Mouse (Mus musculus) C2C12 (cell line): ENCODE measurements around the gene Pkd1l1. TPM values are rescaled to one million over a fixed set of nuclear protein-coding genes. Genes with fewer than 3 reads are reported as not detected.

ENCODE experiments used
- H3K27me3 ChIP-seq: one replicate; pipeline ENCODE4 v1.6.1; 2011; ENCODE audit not compliant: control insufficient read depth, insufficient read depth, insufficient read length
- H3K36me3 ChIP-seq: one replicate; pipeline ENCODE4 v1.6.1; 2011; ENCODE audit not compliant: control insufficient read depth, insufficient read depth
- H3K4me3 ChIP-seq: one replicate; pipeline ENCODE4 v1.5.1; 2011; ENCODE audit warnings: mild to moderate bottlenecking, control low read depth; ENCODE audit not compliant: poor library complexity, insufficient read depth, severe bottlenecking
- H3K79me2 ChIP-seq: one replicate; pipeline ENCODE4 v1.6.1; 2011; ENCODE audit not compliant: control insufficient read depth, insufficient read depth
- H3K79me3 ChIP-seq: one replicate; pipeline ENCODE4 v1.6.1; 2011; ENCODE audit warnings: low read depth, control low read depth
- H3ac ChIP-seq: one replicate; pipeline ENCODE3; 2011; ENCODE audit warnings: low read depth; ENCODE audit not compliant: control insufficient read depth, insufficient read length
- CEBPB ChIP-seq: IDR thresholded peaks from one replicate; pipeline ENCODE4 v1.6.1; 2011; ENCODE audit warnings: low read depth, mild to moderate bottlenecking, control low read depth, moderate library complexity
- CTCF ChIP-seq: IDR thresholded peaks from one replicate; pipeline ENCODE4 v1.5.1; 2011; ENCODE audit not compliant: control insufficient read depth, insufficient read depth, insufficient read length
- FOSL1 ChIP-seq: IDR thresholded peaks from one replicate; pipeline ENCODE4 v1.8.0; 2011; ENCODE audit warnings: mild to moderate bottlenecking, low read length; ENCODE audit not compliant: poor library complexity, insufficient read depth, severe bottlenecking
- MAX ChIP-seq: IDR thresholded peaks from one replicate; pipeline ENCODE4 v1.6.1; 2011; ENCODE audit warnings: mild to moderate bottlenecking, control low read depth
- MYOD1 ChIP-seq: IDR thresholded peaks from one replicate; pipeline ENCODE4 v1.6.1; 2011; ENCODE audit warnings: low read depth; ENCODE audit not compliant: control insufficient read depth, insufficient read length
- MYOG ChIP-seq: IDR thresholded peaks from one replicate; pipeline ENCODE4 v1.6.1; 2011; ENCODE audit not compliant: control insufficient read depth, insufficient read length; ENCODE audit errors: extremely low read depth
- USF1 ChIP-seq: IDR thresholded peaks from one replicate; pipeline ENCODE4 v1.6.1; 2011; ENCODE audit warnings: low read depth, mild to moderate bottlenecking, control low read depth, moderate library complexity
- polyA plus RNA-seq: library from polyadenylated mRNA; unstranded; fragments of >200 nt; fragmentation: generic; extraction: Trizol; gene quantifications from one replicate; pipeline ENCODE4 v1.2.1, GENCODE M21; 2012; ENCODE audit warnings: missing spikeins

Pkd1l1 gene
- polyA plus RNA-seq, 1 experiment: 0.04 TPM

DNA sequence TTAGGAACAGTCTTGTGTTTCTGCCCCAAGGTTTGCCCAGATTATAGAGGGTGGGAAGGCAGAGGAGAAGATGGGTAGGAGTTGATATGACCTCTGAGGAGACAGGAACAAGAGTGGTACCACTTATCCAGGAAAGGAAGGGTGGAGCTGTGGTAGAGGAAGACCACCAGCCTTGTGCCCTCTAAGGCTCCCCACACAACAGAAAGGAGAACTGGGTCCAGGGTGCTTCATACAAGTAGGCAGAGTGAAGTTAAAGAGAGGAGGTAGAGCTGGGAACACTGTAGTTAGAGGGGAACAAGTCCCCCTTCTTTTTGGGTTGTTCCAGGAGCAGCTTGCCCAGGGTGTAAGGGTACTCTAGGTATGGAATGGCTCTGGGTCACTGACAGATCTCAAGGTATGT, 125.0 kb downstream of the Pkd1l1 start:
- H3ac ChIP-seq: no peak overlapping the region
- no peaks in the 10 kb centered on the region for H3K79me2 ChIP-seq
- TF ChIP-seq MAX (no peak), USF1 (no peak), MYOD1 (no peak), CEBPB (no peak)
- H3K4me3 ChIP-seq: no peak overlapping the region
- no peaks in the 10 kb centered on the region for H3K27me3 ChIP-seq
- H3K36me3 ChIP-seq: no peaks in the 10 kb centered on the region
- H3K79me3 ChIP-seq: no peaks in the 10 kb centered on the region

DNA sequence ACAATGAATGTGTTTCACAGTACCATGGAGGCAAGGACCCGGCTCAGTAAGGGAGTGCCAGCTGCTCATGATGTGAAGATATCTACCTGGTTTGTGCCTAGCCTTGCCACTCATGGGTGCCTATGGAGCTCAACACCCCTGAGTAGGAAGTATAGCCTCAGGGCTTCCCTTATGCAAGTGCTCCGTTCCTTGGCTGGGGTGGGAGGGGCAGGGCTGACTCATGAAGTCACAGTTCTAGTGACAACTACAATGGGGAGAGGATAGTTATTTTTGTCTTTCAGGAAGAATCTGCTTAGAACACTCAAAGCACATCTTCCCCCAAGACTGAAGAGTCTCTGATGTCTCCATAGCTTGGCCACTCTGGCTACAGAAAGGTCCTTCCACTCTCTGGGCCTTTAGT, 125.4 kb downstream of the Pkd1l1 start:
- Histone ChIP-seq H3K79me3 (no peaks in the 10 kb centered on the region), H3K79me2 (no peaks in the 10 kb centered on the region), H3K27me3 (no peaks in the 10 kb centered on the region), H3K36me3 (no peaks in the 10 kb centered on the region), H3ac (no peak overlapping the region), H3K4me3 (no peak overlapping the region)
- TF ChIP-seq CTCF (no peak), MYOG (no peak), CEBPB (no peak), FOSL1 (no peak), MAX (no peak), USF1 (no peak), MYOD1 (no peak)

DNA sequence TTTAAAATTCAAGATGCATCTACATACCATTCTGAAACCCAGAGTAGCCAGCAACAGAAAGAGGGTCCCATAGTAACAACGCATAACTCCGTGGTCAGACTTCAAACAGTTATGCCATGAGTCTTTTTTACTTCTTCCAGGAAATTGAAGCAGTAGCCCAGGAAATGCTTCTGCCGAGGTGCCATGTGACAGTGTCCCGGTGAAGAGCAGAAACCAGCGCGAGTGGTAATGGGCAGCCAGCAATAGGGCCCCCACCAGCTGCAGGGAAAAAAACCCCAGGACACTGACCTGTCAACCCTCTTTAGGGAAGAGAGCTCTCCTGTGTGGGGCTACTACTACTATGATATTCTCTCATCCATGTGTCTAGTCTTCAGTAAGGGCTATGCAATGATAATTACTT, 136.9 kb downstream of the Pkd1l1 start:
- Histone ChIP-seq H3K4me3 (no peak overlapping the region), H3K27me3 (no peaks in the 10 kb centered on the region), H3K79me2 (no peaks in the 10 kb centered on the region), H3ac (no peak overlapping the region), H3K36me3 (no peaks in the 10 kb centered on the region), H3K79me3 (no peaks in the 10 kb centered on the region)
- TF ChIP-seq CTCF (no peak), MYOD1 (no peak), CEBPB (no peak), MAX (no peak)

DNA sequence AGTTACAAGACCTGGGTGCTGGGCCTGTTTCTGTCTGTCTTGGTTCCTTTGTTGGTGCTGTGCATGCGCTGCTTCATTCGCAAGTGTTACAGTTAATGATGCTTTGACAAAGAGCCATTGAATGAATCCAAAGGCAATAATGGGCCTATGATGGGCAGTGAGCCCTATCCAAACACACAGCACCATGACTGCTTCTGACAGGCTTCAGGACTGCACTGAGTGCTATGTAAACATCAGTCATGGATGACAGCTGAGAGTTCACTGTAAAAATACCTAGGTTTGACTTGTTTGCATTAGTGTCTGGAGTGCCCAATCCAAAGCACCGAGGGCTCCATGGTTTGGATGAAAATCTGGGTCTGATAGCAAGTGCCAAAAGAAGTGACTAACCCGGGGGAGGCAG, 138.9 kb downstream of the Pkd1l1 start:
- Histone ChIP-seq H3K79me2 (no peaks in the 10 kb centered on the region), H3K27me3 (no peaks in the 10 kb centered on the region), H3K79me3 (no peaks in the 10 kb centered on the region), H3K36me3 (no peaks in the 10 kb centered on the region), H3ac (no peak overlapping the region), H3K4me3 (no peak overlapping the region)
- TF ChIP-seq MYOD1: no peak
- TF ChIP-seq FOSL1: no peak
- TF ChIP-seq USF1: no peak
- TF ChIP-seq MYOG: no peak
- TF ChIP-seq CTCF: no peak
- no peak for TF ChIP-seq MAX
- TF ChIP-seq CEBPB: no peak

DNA sequence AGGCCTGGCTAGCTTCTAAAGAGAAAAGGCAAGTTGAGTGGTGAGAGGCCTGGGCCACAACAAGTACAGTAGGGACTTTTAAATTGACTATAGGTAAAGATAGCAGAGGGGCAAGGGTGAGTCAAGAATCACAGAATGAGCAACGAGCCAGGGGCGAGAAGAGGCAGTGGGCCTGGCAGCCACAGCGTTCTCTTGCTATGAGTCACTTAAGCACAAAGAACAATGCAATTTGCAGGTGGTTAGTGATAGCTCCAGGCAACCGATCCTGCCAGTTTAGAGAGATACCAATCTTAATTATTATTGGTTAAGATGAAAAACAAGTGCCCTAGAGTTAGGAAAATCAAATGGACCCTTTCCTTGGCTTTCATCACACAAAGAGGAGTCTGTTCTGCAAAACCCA, 142.5 kb downstream of the Pkd1l1 start:
- H3K79me3 ChIP-seq: no peaks in the 10 kb centered on the region
- H3K36me3 ChIP-seq: no peaks in the 10 kb centered on the region
- no peaks in the 10 kb centered on the region for H3K79me2 ChIP-seq
- H3K4me3 ChIP-seq: no peak overlapping the region
- no peaks in the 10 kb centered on the region for H3K27me3 ChIP-seq
- H3ac ChIP-seq: no peak overlapping the region
- TF ChIP-seq FOSL1: peak; percentile 26
- TF ChIP-seq MAX: no peak

DNA sequence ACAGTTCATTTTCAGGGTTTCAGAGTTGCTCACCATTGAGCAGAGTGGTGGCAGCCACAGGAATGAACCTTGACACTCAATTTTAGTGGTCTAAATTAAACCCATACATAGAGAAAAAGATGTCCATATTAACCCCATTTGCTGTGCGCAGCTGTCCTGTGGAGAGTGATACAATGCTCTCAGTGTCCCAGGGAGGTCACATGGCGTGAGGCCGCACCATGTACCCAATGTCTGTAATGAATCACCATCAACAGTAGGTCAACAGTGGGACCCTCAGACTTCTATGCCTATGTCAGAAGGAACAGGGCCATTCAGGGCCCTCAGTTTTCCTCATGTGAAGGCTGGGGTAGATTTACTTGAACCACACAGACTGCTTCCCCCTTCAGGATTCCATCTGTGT, 143.5 kb downstream of the Pkd1l1 start:
- H3K4me3 ChIP-seq: no peak overlapping the region
- H3K36me3 ChIP-seq: no peaks in the 10 kb centered on the region
- no peak overlapping the region for H3ac ChIP-seq
- no peaks in the 10 kb centered on the region for H3K79me3 ChIP-seq
- no peaks in the 10 kb centered on the region for H3K79me2 ChIP-seq
- peak; percentile 1 for TF ChIP-seq USF1
- TF ChIP-seq MAX: no peak
- no peaks in the 10 kb centered on the region for H3K27me3 ChIP-seq

DNA sequence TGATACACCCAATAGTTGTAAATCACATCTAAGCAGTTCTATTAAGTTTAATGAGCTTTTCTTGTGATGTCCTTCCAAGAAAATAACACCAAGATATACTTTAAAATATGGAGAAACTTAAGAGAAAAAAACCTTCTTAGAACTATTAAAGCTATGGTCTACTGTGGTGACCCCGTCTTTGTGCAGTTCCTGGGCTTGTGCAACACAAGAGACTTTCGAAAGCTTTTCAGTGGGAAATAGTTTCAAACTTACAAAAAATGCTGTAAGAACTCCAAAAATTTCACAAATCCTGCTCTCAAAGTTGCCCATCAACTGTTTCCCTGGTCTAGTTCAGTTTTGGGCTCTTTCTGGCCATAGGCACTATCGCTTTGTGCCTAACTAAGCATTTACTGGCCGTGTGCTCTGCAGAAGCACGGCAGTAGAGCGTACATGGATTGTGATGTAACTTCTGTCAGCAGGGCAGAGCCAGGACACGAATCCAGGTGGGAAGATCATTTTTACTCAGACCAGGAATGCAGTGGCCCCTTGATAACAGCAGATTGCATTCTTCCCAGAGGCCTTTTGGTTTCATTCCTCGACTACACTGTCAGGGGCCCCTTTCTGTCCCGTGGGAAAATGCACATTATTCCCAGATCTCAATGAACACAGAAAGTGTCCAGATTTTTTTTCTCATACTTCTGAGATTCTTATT, 144.1 kb downstream of the Pkd1l1 start:
- Histone ChIP-seq H3K79me3 (no peaks in the 10 kb centered on the region), H3K79me2 (no peaks in the 10 kb centered on the region), H3K27me3 (no peaks in the 10 kb centered on the region), H3K4me3 (no peak overlapping the region), H3ac (no peak overlapping the region), H3K36me3 (no peaks in the 10 kb centered on the region)
- TF ChIP-seq USF1 (no peak), CEBPB (no peak), MAX (no peak), MYOG (no peak), CTCF (no peak), MYOD1 (no peak)
